Mouse (Mus musculus): ENCODE data around the gene Uso1. TPM values are rescaled to one million over a fixed set of nuclear protein-coding genes. Genes with fewer than 3 reads are reported as not detected.

Uso1 gene
- polyA plus RNA-seq, 1 experiment from 2014 or later = 37.0 TPM

- no peak overlapping the region for H3K4me3 ChIP-seq
- H3K4me1 ChIP-seq = no peaks in the 10 kb centered on the region
- no peak overlapping the region for H3K27ac ChIP-seq
- H3K27me3 ChIP-seq (ENCODE audit: poor library complexity, severe bottlenecking) = no peaks in the 10 kb centered on the region
- no peaks in the 10 kb centered on the region for H3K9me3 ChIP-seq
- peaks cover 34% of the 10 kb centered on the region for H3K36me3 ChIP-seq (replicated peaks)
- 89% methylated on average over 6 of the region's 6 CpGs for WGBS
- no peak for DNase-seq (ENCODE audit: extremely low spot score, low spot score)
Observed at GRCm38 (mm10) chr5:92206121-92206520, 68.4 kb downstream of the Uso1 start.

DNA sequence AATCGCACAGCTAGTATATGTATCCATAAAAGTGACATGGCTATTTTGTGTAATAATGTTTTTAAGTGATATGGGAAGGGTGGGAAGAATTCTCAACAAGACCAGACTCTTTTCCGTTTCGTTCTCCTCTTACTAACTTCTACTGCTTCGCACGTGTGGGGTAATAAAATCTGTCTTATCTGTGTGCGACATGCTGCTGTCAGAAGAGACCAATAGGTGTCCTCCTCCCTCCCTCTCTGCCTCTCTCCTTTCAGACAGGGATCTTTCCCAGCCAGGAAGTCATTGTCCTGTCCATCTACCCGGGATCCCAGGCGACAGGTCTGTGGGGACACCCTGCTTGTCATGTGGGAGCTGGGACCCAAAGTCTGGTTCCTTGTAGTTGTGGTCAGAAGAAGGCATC lies 72.5 kb downstream of the Uso1 start:
- 84% methylated on average over 8 of the region's 8 CpGs for WGBS
- no peak overlapping the region for H3K27ac ChIP-seq
- no peaks in the 10 kb centered on the region; the same call in 1 of the 2 replicates for H3K36me3 ChIP-seq (replicated peaks)
- no peak for DNase-seq (ENCODE audit: extremely low spot score, low spot score)
- H3K27me3 ChIP-seq (ENCODE audit: poor library complexity, severe bottlenecking) = no peaks in the 10 kb centered on the region
- no peak overlapping the region for H3K4me3 ChIP-seq
- no peaks in the 10 kb centered on the region for H3K4me1 ChIP-seq
- H3K9me3 ChIP-seq = no peaks in the 10 kb centered on the region

GRCm38 (mm10) chr5:92212231-92212630 lies 74.5 kb downstream of the Uso1 start:
- Histone ChIP-seq H3K4me3 (no peak overlapping the region), H3K4me1 (no peaks in the 10 kb centered on the region), H3K9me3 (no peaks in the 10 kb centered on the region), H3K27ac (no peak overlapping the region), H3K27me3 (ENCODE audit: poor library complexity, severe bottlenecking) (no peaks in the 10 kb centered on the region), H3K36me3 (replicated peaks) (no peaks in the 10 kb centered on the region)
- no peak for DNase-seq (ENCODE audit: extremely low spot score, low spot score)
- WGBS = 95% methylated on average over 4 of the region's 4 CpGs

DNA sequence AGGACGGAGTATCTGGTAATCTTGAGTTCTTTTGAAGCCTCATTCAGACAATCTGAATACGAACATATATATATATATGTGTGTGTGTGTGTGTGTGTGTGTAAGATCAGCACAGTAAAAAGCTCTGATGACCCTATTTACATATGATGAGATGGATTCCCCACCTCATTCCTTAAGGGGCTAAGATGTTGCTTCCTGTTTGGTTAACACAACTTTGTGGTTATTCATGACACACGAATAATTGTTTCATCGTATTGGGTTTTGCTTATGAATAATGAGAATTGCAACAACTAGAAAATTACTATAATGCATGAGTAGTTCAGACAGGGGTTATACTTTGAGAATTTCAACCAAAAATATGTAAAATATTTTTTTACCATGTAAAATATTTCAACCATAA lies 77.6 kb downstream of the Uso1 start, which contains the start of gene U90926:
U90926 (minus strand) TSS at position 101 of the 400 bp plus-strand sequence.
- Histone ChIP-seq H3K4me3 (no peak within 1 kb of the TSS), H3K27ac (no peak within 1 kb of the TSS), H3K27me3 (ENCODE audit: poor library complexity, severe bottlenecking) (no peaks in the 10 kb centered on the region), H3K36me3 (replicated peaks) (no peaks in the 10 kb centered on the region), H3K9me3 (no peaks in the 10 kb centered on the region), H3K4me1 (peaks cover 9% of the 10 kb centered on the region; the same call in 1 of the 2 replicates)
- no peak for DNase-seq (ENCODE audit: extremely low spot score, low spot score)
- 96% methylated on average over 4 of the region's 4 CpGs for WGBS

DNA sequence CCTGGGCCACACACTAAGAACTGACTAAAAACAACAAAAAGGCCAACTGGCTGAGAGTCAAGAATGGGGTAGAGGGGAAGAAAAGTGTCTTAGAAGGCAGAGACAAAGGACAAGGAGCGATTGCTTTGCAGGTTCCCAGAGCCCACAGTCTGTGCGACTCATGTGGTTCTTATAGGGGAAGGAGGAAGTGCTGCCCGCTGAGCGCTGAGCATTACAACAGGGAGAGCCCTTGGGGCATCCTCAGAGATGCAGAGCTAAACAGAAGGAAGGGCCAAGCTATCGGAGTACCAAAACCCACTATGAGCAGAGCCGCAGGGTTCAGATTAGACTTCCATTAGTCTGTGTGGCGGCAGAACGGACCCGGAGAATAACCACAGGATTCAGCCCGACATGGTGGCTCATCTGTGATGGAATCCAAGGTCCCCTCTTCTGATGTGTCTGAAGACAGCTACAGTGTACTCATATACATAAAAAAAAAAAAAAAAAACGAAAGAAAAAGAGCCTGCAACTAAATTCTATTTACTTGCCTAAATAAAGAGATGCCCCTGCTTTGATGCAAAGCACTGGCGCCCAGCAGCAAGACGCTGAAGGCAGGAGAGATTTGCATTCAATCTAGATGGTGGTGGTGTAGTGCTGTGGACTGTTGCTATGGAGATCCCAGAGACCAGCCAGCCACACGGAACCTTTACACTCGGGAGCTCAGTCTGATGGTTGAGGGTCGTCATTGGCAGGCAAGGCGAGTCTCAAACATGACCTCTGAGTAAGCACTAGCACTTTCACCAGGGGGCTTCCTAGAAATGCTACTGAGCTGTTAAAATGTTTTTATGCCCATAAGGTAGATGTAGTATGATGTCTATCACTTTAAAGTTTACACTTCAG lies 81.4 kb downstream of the Uso1 start:
- Histone ChIP-seq H3K36me3 (replicated peaks) (no peaks in the 10 kb centered on the region), H3K4me3 (no peak overlapping the region), H3K4me1 (peaks cover 9% of the 10 kb centered on the region; the same call in 1 of the 2 replicates), H3K27ac (no peak overlapping the region), H3K9me3 (no peaks in the 10 kb centered on the region), H3K27me3 (ENCODE audit: poor library complexity, severe bottlenecking) (no peaks in the 10 kb centered on the region)
- 45% methylated on average over 17 of the region's 17 CpGs for WGBS
- DNase-seq (ENCODE audit: extremely low spot score, low spot score) = no peak

DNA sequence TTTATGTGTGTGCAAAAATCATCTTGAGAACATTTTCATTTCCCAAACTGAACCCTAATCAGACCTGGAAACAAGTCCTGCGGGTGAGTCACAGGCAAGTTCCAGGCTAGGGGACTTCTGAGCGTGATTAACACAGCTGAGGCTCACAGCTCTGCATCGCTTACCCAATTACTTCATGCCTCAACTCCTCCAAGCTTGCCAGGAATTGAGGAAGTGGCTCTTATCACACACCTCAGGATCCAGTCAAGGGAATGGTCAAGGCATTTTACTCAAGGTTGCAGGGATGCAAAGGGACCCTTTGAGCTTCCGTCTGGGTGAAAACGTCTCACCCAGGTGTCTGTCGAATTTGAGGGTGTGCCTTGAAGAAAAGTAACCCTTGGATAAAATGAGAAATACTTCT lies 82.1 kb downstream of the Uso1 start:
- WGBS = 68% methylated on average over 6 of the region's 6 CpGs
- H3K27me3 ChIP-seq (ENCODE audit: poor library complexity, severe bottlenecking) = no peaks in the 10 kb centered on the region
- no peak overlapping the region for H3K4me3 ChIP-seq
- H3K36me3 ChIP-seq (replicated peaks) = no peaks in the 10 kb centered on the region
- H3K4me1 ChIP-seq = peaks cover 9% of the 10 kb centered on the region; the same call in 1 of the 2 replicates
- no peak overlapping the region for H3K27ac ChIP-seq
- DNase-seq (ENCODE audit: extremely low spot score, low spot score) = no peak
- H3K9me3 ChIP-seq = no peaks in the 10 kb centered on the region

DNA sequence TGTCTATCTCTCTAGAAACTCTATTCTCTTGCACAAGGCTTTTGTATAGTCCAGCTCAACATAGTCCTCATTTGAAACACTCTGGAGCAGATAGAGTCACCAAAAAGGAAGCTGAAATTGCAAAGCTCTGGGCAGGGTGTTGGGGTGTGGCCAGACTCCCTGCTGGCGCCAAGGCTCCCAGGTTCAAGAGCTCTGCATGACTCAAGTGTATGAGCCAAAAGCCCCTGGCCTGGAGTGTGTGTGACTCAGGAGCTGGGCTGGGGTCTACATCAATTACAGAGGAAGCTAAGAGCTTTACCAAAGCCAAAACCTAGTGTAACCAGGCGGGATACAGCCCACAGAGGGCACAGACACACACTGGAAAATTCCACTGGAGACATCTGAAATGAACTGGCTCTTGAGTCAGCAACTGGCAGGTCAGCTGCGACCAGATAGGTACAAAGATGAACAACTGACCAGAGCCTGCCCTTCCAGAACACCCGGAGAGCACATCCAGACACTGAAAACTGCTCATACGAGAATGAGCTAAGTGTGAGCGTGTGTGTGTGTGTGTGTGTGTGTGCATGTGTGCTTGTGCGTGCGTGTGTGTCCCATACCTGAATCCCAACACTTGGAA lies 82.7 kb downstream of the Uso1 start:
- H3K4me3 ChIP-seq = no peak overlapping the region
- H3K4me1 ChIP-seq = peaks cover 9% of the 10 kb centered on the region; the same call in 1 of the 2 replicates
- DNase-seq (ENCODE audit: extremely low spot score, low spot score) = no peak
- no peaks in the 10 kb centered on the region for H3K36me3 ChIP-seq (replicated peaks)
- H3K27ac ChIP-seq = no peak overlapping the region
- no peaks in the 10 kb centered on the region for H3K9me3 ChIP-seq
- WGBS = 90% methylated on average over 8 of the region's 8 CpGs
- no peaks in the 10 kb centered on the region for H3K27me3 ChIP-seq (ENCODE audit: poor library complexity, severe bottlenecking)

- H3K4me1 ChIP-seq = 0 out of 2 replicates have a peak, but pooled peaks cover 4% of the 10 kb centered on the region
- no peak overlapping the region for H3K27ac ChIP-seq
- H3K4me3 ChIP-seq = no peak overlapping the region
- no peaks in the 10 kb centered on the region for H3K9me3 ChIP-seq
- no peaks in the 10 kb centered on the region for H3K36me3 ChIP-seq (replicated peaks)
- WGBS = 89% methylated on average over 7 of the region's 7 CpGs
- no peaks in the 10 kb centered on the region for H3K27me3 ChIP-seq (ENCODE audit: poor library complexity, severe bottlenecking)
- DNase-seq (ENCODE audit: extremely low spot score, low spot score) = no peak
Observed at GRCm38 (mm10) chr5:92227782-92228181, 90.0 kb downstream of the Uso1 start.

GRCm38 (mm10) chr5:92228776-92229175 lies 91.0 kb downstream of the Uso1 start:
- no peaks in the 10 kb centered on the region for H3K36me3 ChIP-seq (replicated peaks)
- 27% methylated on average over 10 of the region's 10 CpGs for WGBS
- 0 out of 2 replicates have a peak, but pooled peaks cover 4% of the 10 kb centered on the region for H3K4me1 ChIP-seq
- no peak overlapping the region for H3K4me3 ChIP-seq
- no peaks in the 10 kb centered on the region for H3K27me3 ChIP-seq (ENCODE audit: poor library complexity, severe bottlenecking)
- H3K9me3 ChIP-seq = no peaks in the 10 kb centered on the region
- no peak overlapping the region for H3K27ac ChIP-seq
- no peak for DNase-seq (ENCODE audit: extremely low spot score, low spot score)

GRCm38 (mm10) chr5:92229514-92229913 lies 91.8 kb downstream of the Uso1 start:
- no peak overlapping the region for H3K27ac ChIP-seq
- 93% methylated on average over 3 of the region's 3 CpGs for WGBS

GRCm38 (mm10) chr5:92230306-92230705 lies 92.6 kb downstream of the Uso1 start:
- no peak overlapping the region for H3K27ac ChIP-seq
- DNase-seq (ENCODE audit: extremely low spot score, low spot score) = no peak
- no peaks in the 10 kb centered on the region for H3K27me3 ChIP-seq (ENCODE audit: poor library complexity, severe bottlenecking)
- H3K36me3 ChIP-seq (replicated peaks) = no peaks in the 10 kb centered on the region
- H3K4me3 ChIP-seq = no peak overlapping the region
- H3K9me3 ChIP-seq = no peaks in the 10 kb centered on the region
- H3K4me1 ChIP-seq = 0 out of 2 replicates have a peak, but pooled peaks cover 4% of the 10 kb centered on the region
- 90% methylated on average over 11 of the region's 11 CpGs for WGBS

More at GRCm38 (mm10) chr5:92229514-92229913, 91.8 kb downstream of the Uso1 start:
- no peak for DNase-seq (ENCODE audit: extremely low spot score, low spot score)
- Histone ChIP-seq H3K4me1 (0 out of 2 replicates have a peak, but pooled peaks cover 4% of the 10 kb centered on the region), H3K27me3 (ENCODE audit: poor library complexity, severe bottlenecking) (no peaks in the 10 kb centered on the region), H3K36me3 (replicated peaks) (no peaks in the 10 kb centered on the region), H3K9me3 (no peaks in the 10 kb centered on the region), H3K4me3 (no peak overlapping the region)

DNA sequence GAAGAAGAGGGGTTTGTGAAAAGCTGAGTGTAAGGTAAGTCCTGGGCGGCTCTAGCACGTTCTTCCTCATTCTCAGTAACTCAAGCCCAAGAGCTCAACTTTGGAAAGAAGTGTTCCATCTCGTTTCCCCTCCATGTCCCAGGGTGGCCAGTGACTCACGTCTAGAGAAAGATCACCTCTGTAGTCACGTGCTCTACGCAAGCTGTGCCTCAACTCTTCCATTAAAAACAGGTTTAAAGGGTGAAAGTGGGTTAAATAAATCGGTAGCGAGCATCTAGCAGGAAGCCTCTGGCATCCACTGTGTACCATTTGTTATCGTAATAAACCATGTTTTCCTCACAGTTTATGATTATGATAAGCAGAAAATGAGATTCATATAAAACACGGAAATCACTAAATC lies 94.1 kb downstream of the Uso1 start:
- H3K27ac ChIP-seq = no peak overlapping the region
- no peaks in the 10 kb centered on the region for H3K27me3 ChIP-seq (ENCODE audit: poor library complexity, severe bottlenecking)
- H3K4me3 ChIP-seq = no peak overlapping the region
- WGBS = 84% methylated on average over 10 of the region's 10 CpGs
- no peaks in the 10 kb centered on the region for H3K36me3 ChIP-seq (replicated peaks)
- no peak for DNase-seq (ENCODE audit: extremely low spot score, low spot score)
- 0 out of 2 replicates have a peak, but pooled peaks cover 4% of the 10 kb centered on the region for H3K4me1 ChIP-seq
- H3K9me3 ChIP-seq = no peaks in the 10 kb centered on the region

GRCm38 (mm10) chr5:92233366-92233765 lies 95.6 kb downstream of the Uso1 start:
- no peak overlapping the region for H3K27ac ChIP-seq
- no peak for DNase-seq (ENCODE audit: extremely low spot score, low spot score)
- 85% methylated on average over 4 of the region's 4 CpGs for WGBS

More at GRCm38 (mm10) chr5:92233366-92233765, 95.6 kb downstream of the Uso1 start:
- H3K27me3 ChIP-seq (ENCODE audit: poor library complexity, severe bottlenecking) = no peaks in the 10 kb centered on the region
- 0 out of 2 replicates have a peak, but pooled peaks cover 4% of the 10 kb centered on the region for H3K4me1 ChIP-seq
- no peak overlapping the region for H3K4me3 ChIP-seq
- H3K36me3 ChIP-seq (replicated peaks) = no peaks in the 10 kb centered on the region
- no peaks in the 10 kb centered on the region for H3K9me3 ChIP-seq
